Comparison of ENCODE assay signal across 21 mouse cellular contexts in the genomic region with DNA sequence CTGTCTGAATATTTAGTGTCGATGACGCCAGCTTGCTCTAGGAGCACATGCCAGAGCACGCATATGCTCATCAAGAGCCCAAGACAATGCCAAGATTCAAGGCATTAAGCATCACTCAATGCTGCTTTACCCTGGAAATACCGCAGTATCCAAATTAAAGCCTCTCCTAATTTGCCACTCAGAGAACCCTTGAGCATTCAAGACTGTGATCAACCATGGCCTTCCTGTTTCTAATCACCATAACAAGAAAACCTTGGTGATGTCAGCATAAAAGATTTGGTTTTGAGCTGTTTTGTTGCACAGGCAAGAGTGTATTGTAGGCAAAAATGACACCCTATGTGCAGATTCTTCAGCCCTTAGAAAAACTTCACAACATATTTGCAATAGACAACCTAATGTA.
DNase-seq lines count a peak whose midpoint lies in the region; ATAC-seq lines count a peak whose summit lies in the region.
"Had no signal": no experiment of that assay in that cellular context is flagged by ENCODE, and none has a peak within 500 bp of the region (broad histone marks: within the 10 kb centered on the region; RNA-seq: fewer than 3 reads in every experiment).

No protein-coding gene starts in this region.

- H3K4me3 ChIP-seq in forebrain, embryonic 11.5 days (ENCODE audit: low read depth, low read length), result no peak overlapping the region
- no peak overlapping the region for H3K4me3 ChIP-seq in forebrain, embryonic 10.5 days
- no peak overlapping the region for H3K4me3 ChIP-seq in embryonic facial prominence, embryonic 14.5 days (ENCODE audit: low read depth, low read length)
- no peak overlapping the region for H3K4me3 ChIP-seq in forebrain, embryonic 16.5 days (replicated peaks; ENCODE audit: low read length)
- H3K4me3 ChIP-seq in midbrain, embryonic 13.5 days (replicated peaks), result no peak overlapping the region
- H3K4me3 ChIP-seq: erythroblast, embryonic 14.5 days; heart, embryonic 10.5 days; limb, embryonic 15.5 days had no signal

- H3K4me1 ChIP-seq in forebrain, embryonic 11.5 days (replicated peaks; ENCODE audit: control insufficient read depth, insufficient read depth, low read length), result no peaks in the 10 kb centered on the region; the same call in 1 of the 2 replicates
- H3K4me1 ChIP-seq in forebrain, embryonic 10.5 days, result no peaks in the 10 kb centered on the region
- no peaks in the 10 kb centered on the region for H3K4me1 ChIP-seq in embryonic facial prominence, embryonic 14.5 days (ENCODE audit: control insufficient read depth, insufficient read depth, low read length)
- peaks cover 17% of the 10 kb centered on the region for H3K4me1 ChIP-seq in forebrain, embryonic 16.5 days (replicated peaks; ENCODE audit: control insufficient read depth, insufficient read depth, low read length)
- H3K4me1 ChIP-seq in midbrain, embryonic 13.5 days (replicated peaks), result peaks cover 12% of the 10 kb centered on the region; the same call in 1 of the 2 replicates
- H3K4me1 ChIP-seq: heart, embryonic 10.5 days; limb, embryonic 15.5 days had no signal

- no peaks in the 10 kb centered on the region for H3K36me3 ChIP-seq in forebrain, embryonic 11.5 days (ENCODE audit: control insufficient read depth, insufficient read depth, low read length)
- H3K36me3 ChIP-seq in forebrain, embryonic 10.5 days (replicated peaks), result no peaks in the 10 kb centered on the region
- no peaks in the 10 kb centered on the region for H3K36me3 ChIP-seq in embryonic facial prominence, embryonic 14.5 days (ENCODE audit: control insufficient read depth, insufficient read depth, low read length)
- H3K36me3 ChIP-seq in forebrain, embryonic 16.5 days (ENCODE audit: control insufficient read depth, insufficient read depth), result no peaks in the 10 kb centered on the region
- H3K36me3 ChIP-seq in midbrain, embryonic 13.5 days, result no peaks in the 10 kb centered on the region
- H3K36me3 ChIP-seq: heart, embryonic 10.5 days; limb, embryonic 15.5 days had no signal

- WGBS in forebrain, embryonic 11.5 days, result 57% methylated on average over 4 of the region's 4 CpGs
- 89% methylated on average over 4 of the region's 4 CpGs for WGBS in forebrain, embryonic 10.5 days
- 79% methylated on average over 4 of the region's 4 CpGs for WGBS in embryonic facial prominence, embryonic 14.5 days
- 12% methylated on average over 4 of the region's 4 CpGs for WGBS in forebrain, embryonic 16.5 days
- 48% methylated on average over 4 of the region's 4 CpGs for WGBS in midbrain, embryonic 13.5 days

- peaks cover 4% of the 10 kb centered on the region; the same call in 1 of the 2 replicates for H3K9me3 ChIP-seq in forebrain, embryonic 11.5 days (ENCODE audit: control insufficient read depth, low read length)
- H3K9me3 ChIP-seq in forebrain, embryonic 10.5 days, result peaks cover 8% of the 10 kb centered on the region; the same call in 1 of the 2 replicates
- 0 out of 2 replicates have a peak, but pooled peaks cover 7% of the 10 kb centered on the region for H3K9me3 ChIP-seq in embryonic facial prominence, embryonic 14.5 days (ENCODE audit: control insufficient read depth, low read length)
- H3K9me3 ChIP-seq in forebrain, embryonic 16.5 days (ENCODE audit: control insufficient read depth, low read length), result no peaks in the 10 kb centered on the region
- peaks cover 8% of the 10 kb centered on the region; the same call in 1 of the 2 replicates for H3K9me3 ChIP-seq in midbrain, embryonic 13.5 days
- H3K9me3 ChIP-seq: limb, embryonic 15.5 days had no signal

- no peak for DNase-seq in forebrain, embryonic 11.5 days (ENCODE audit: low spot score)
- DNase-seq in forebrain, embryonic 10.5 days (ENCODE audit: extremely low spot score, low spot score), result no peak
- peak; percentile 48 for DNase-seq in embryonic facial prominence, embryonic 14.5 days (ENCODE audit: low spot score)
- DNase-seq in gastrocnemius, adult 18-20 months (ENCODE audit: low spot score), result no peak
- no peak for DNase-seq in thymus, postnatal 10 days (ENCODE audit: low spot score in 2 of 2)
- DNase-seq in embryo, embryonic 10.5 days (ENCODE audit: low spot score), result no peak
- DNase-seq: adrenal gland, postnatal 14 days; cerebellum, adult 8-10 months; cerebellum, postnatal 36 days; kidney, postnatal 36 days; left cerebral cortex, postnatal 4 days; right cerebral cortex, adult 18-20 months; right cerebral cortex, postnatal 4 days; thymus, postnatal 36 days had no signal

- no peak overlapping the region for H3K9ac ChIP-seq in forebrain, embryonic 11.5 days (ENCODE audit: low read length)
- H3K9ac ChIP-seq in embryonic facial prominence, embryonic 14.5 days (ENCODE audit: low read depth, low read length), result no peak overlapping the region
- H3K9ac ChIP-seq in forebrain, embryonic 16.5 days (replicated peaks; ENCODE audit: low read depth, low read length), result no peak overlapping the region
- no peak overlapping the region for H3K9ac ChIP-seq in midbrain, embryonic 13.5 days (replicated peaks)
- H3K9ac ChIP-seq: limb, embryonic 15.5 days had no signal

- H3K27ac ChIP-seq in forebrain, embryonic 11.5 days (ENCODE audit: low read depth, low read length), result no peak overlapping the region
- no peak overlapping the region for H3K27ac ChIP-seq in forebrain, embryonic 10.5 days
- no peak overlapping the region for H3K27ac ChIP-seq in embryonic facial prominence, embryonic 14.5 days (replicated peaks; ENCODE audit: low read depth, low read length)
- H3K27ac ChIP-seq in forebrain, embryonic 16.5 days (ENCODE audit: low read length), result peak overlapping the region; percentile 89
- H3K27ac ChIP-seq in midbrain, embryonic 13.5 days, result 0 out of 2 replicates have a peak overlapping the region, but pooled peaks have one; percentile 27
- H3K27ac ChIP-seq: heart, embryonic 10.5 days; limb, embryonic 15.5 days; macrophage had no signal

- no peak overlapping the region for H3K4me2 ChIP-seq in forebrain, embryonic 11.5 days (ENCODE audit: low read depth, low read length, severe bottlenecking)
- H3K4me2 ChIP-seq in embryonic facial prominence, embryonic 14.5 days (ENCODE audit: low read depth, low read length), result no peak overlapping the region
- peak overlapping the region; percentile 18; the same call in 1 of the 2 replicates for H3K4me2 ChIP-seq in forebrain, embryonic 16.5 days (ENCODE audit: low read length)
- H3K4me2 ChIP-seq in midbrain, embryonic 13.5 days (replicated peaks), result no peak overlapping the region
- H3K4me2 ChIP-seq: limb, embryonic 15.5 days had no signal

- ATAC-seq in forebrain, embryonic 11.5 days (replicated peaks; ENCODE audit: low FRiP score), result peak; percentile 74
- ATAC-seq in embryonic facial prominence, embryonic 14.5 days (ENCODE audit: low read depth), result no peak
- peak; percentile 87 for ATAC-seq in forebrain, embryonic 16.5 days
- ATAC-seq in midbrain, embryonic 13.5 days, result peak; percentile 80
- ATAC-seq: intestine, embryonic 16.5 days had no signal

- H3K27me3 ChIP-seq in forebrain, embryonic 11.5 days (ENCODE audit: control insufficient read depth, insufficient read depth, low read length), result no peaks in the 10 kb centered on the region
- no peaks in the 10 kb centered on the region for H3K27me3 ChIP-seq in forebrain, embryonic 10.5 days (ENCODE audit: poor library complexity, severe bottlenecking)
- H3K27me3 ChIP-seq in embryonic facial prominence, embryonic 14.5 days (replicated peaks; ENCODE audit: control insufficient read depth, insufficient read depth, low read length), result no peaks in the 10 kb centered on the region
- H3K27me3 ChIP-seq in forebrain, embryonic 16.5 days (replicated peaks; ENCODE audit: control insufficient read depth, insufficient read depth, low read length), result no peaks in the 10 kb centered on the region
- no peaks in the 10 kb centered on the region for H3K27me3 ChIP-seq in midbrain, embryonic 13.5 days
- H3K27me3 ChIP-seq: limb, embryonic 15.5 days had no signal

Comparison
In these comparisons a context has a peak if more than half of its experiments do, and no peak if none do; other contexts are left out.
1. H3K27ac ChIP-seq: peak in forebrain, embryonic 16.5 days (single experiment) and midbrain, embryonic 13.5 days (single experiment); none in forebrain, embryonic 11.5 days (single experiment), forebrain, embryonic 10.5 days (single experiment) and embryonic facial prominence, embryonic 14.5 days (single experiment).